Mouse (Mus musculus): ENCODE results near the gene Efcab6. TPM values are rescaled to one million over a fixed set of nuclear protein-coding genes. Genes with fewer than 3 reads are reported as not detected.
"Not testable (repeated sequence)": the region's sequence is repeated elsewhere in the genome, so short reads cannot be mapped to it uniquely, and the experiment has no call there.

Gene Efcab6
- total RNA-seq (2021), result 1 to 10 TPM; 4.5 to 9.4 TPM

DNA sequence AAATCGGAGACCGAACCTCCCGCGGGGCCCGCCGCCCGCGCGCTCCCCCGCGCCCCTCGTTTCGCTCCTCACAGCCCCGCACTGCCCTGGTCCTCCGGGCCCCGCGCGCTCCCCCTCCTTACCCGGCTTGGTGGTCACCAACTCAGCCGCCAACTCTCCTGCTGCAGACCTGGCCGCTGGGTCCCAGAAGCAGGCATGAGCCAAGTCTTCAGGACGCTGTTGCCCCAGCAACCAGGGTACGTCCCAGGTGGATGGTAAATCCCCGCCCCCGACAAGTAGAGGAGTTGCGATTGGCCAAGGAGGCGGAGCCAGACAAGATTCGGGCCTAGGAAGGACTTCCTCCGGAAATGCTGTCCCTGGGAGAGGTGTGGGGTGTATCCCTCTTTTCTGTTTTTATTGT lies at the start of gene Efcab6:
Gene Efcab6 (minus strand): TSS at position 240 of the 400 bp plus-strand sequence.
- peak in 1 of 2 experiments; percentile 24 for DNase-seq (ENCODE audit: extremely low spot score in 1 of 2, low spot score in 1 of 2)

DNA sequence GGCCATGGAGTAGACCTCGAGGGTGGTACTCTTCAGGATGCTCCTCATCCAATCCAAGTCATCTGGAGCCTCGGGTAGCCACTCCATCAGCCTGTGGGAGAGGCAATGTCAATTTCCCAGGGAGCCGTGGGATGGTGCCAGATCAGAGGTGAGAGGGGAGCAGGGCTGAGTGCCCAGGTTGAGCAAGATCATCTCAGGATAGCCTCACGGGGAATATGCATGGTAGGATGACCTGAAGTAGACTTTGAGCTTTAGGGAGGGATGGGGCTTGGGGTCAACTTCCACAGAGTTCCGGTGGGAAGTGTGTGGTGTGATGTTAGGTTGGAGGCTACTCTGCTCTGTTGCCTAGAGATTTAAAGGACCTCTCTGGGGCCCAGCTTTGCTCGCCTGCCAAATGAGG lies 48.7 kb upstream of the Efcab6 start:
- no peak for DNase-seq (ENCODE audit: extremely low spot score in 1 of 2, low spot score in 1 of 2)

DNA sequence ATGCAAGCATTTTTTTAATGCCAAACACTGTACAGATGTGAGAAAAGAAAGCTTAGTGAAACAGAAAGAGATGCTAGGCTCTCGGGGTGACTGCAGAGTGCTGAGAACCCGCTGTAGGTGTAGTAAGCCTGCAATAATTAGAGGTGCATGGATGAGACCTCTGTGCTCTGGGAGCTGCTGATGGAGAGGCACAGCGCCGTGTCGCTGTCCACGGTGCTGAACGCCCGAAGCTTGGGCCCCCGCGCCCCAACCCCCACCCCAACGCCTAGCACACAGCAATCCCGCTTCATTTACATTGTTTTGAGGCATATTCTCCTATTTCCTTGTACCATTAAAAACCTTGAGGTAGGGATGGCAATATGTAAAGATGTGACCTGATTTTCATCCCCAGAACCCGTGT lies 43.7 kb upstream of the Efcab6 start:
- DNase-seq (ENCODE audit: extremely low spot score in 1 of 2, low spot score in 1 of 2), result no peak

GRCm38 (mm10) chr15:84105924-84106500 lies 40.8 kb upstream of the Efcab6 start:
- no peak for DNase-seq (ENCODE audit: extremely low spot score in 1 of 2, low spot score in 1 of 2)

- peak; percentile 57 to 73 for DNase-seq (ENCODE audit: extremely low spot score in 1 of 2, low spot score in 1 of 2)
These were observed 40.1 kb upstream of the Efcab6 start, which contains the start of gene Sult4a1 for GRCm38 (mm10) chr15:84105105-84105923. Gene Sult4a1 (minus strand): TSS chr15:84105754.

- DNase-seq (ENCODE audit: extremely low spot score in 1 of 2, low spot score in 1 of 2), result no peak
These were observed 39.4 kb upstream of the Efcab6 start for GRCm38 (mm10) chr15:84104626-84105025.

DNA sequence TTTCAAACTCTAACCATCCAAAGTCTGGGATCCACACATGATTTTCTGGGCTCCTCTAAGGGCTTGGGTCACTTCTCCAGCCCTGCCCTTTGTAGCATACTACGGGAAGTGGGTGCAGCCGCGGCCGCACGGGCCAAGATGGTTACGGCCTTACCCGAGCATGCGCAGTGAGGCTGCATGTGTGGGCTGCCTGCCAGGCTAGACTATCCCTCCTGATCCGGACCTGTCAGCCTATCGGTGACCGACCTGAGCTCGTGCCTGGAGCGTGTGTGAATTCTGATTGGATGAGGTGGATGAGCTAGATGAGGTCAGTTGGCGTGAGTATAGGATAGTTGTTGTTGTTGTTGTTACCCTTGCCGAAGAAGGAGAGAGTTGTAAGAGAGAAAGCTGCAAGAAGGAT lies 32.4 kb upstream of the Efcab6 start:
- not testable (repeated sequence) for DNase-seq (ENCODE audit: extremely low spot score in 1 of 2, low spot score in 1 of 2)

GRCm38 (mm10) chr15:84096051-84096450 lies 30.9 kb upstream of the Efcab6 start:
- no peak for DNase-seq (ENCODE audit: extremely low spot score in 1 of 2, low spot score in 1 of 2)

DNA sequence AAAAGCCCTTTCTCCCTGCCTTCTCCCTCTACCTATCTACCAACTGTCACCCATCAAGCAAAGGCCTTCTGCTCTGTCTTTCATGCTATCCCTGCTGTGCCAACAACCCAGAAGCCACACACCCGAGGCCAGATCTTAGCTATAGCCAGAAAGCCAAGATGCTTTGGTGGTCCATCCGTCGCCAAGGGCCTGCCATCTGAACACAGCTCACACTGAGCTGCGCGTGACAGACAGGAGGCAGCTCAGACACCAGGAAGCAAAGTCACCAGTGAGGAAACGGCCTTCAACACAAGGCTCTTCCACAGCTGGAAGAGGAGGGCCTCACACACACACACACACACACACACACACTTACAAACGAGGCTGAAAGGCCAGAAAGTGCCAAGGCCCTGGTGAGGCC lies 29.7 kb upstream of the Efcab6 start:
- no peak for DNase-seq (ENCODE audit: extremely low spot score in 1 of 2, low spot score in 1 of 2)

GRCm38 (mm10) chr15:84086775-84087174 lies 21.6 kb upstream of the Efcab6 start:
- DNase-seq (ENCODE audit: extremely low spot score in 1 of 2, low spot score in 1 of 2), result no peak

- DNase-seq (ENCODE audit: extremely low spot score in 1 of 2, low spot score in 1 of 2), result no peak
These were observed 21.2 kb upstream of the Efcab6 start for GRCm38 (mm10) chr15:84086364-84086763.

GRCm38 (mm10) chr15:84080069-84080468 lies 14.9 kb upstream of the Efcab6 start:
- no peak for DNase-seq (ENCODE audit: extremely low spot score in 1 of 2, low spot score in 1 of 2)

- no peak for DNase-seq (ENCODE audit: extremely low spot score in 1 of 2, low spot score in 1 of 2)
These were observed 14.3 kb upstream of the Efcab6 start for GRCm38 (mm10) chr15:84079519-84079918.

DNA sequence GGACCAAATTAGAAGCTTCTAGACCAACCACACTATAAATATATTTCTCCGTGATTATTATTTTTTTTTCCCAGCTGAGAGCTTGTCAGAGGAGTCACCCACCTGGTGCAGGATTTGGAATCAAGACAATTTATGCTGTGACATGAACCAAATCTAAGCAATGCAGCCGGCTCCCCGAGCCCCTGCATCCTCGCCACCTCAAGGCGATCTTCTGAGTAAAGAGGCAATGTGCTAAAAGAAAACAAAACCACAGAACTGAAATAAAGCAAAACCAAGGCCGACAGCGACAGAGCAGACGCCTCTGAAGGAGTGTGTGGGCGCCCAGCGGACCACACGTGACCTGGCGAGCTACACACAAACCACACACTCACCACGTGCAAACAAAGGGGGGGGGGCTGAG lies 13.5 kb upstream of the Efcab6 start:
- no peak for DNase-seq (ENCODE audit: extremely low spot score in 1 of 2, low spot score in 1 of 2)

- DNase-seq (ENCODE audit: extremely low spot score in 1 of 2, low spot score in 1 of 2), result no peak
These were observed 12.0 kb upstream of the Efcab6 start for GRCm38 (mm10) chr15:84077151-84077550.

DNA sequence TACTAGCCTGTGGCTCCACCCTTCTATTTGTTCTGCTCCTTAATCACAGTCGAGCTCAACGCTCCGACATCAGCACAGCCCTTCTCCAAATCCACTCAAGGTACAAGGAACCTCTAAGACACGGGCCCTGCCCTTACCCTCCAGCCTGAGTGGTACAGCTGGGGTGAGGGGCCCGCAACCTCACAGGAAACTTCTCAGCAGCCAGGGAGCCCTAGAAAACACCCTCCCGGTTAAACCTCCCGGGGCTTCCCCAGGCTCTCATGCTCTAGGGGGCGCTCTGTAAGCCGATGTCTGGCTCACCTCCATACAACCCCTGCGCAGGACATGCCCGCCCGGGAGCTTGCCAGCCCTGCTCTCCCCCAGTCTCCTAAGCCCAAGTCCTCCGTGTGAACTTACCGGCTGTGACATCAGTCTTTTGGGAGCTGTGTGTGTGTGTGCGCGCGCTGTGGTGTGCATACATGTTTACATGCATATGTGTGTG lies 9.6 kb upstream of the Efcab6 start:
- DNase-seq (ENCODE audit: extremely low spot score in 1 of 2, low spot score in 1 of 2), result peak in 1 of 2 experiments; percentile 55

GRCm38 (mm10) chr15:84073911-84074704 lies 8.9 kb upstream of the Efcab6 start:
- peak; percentile 74 to 86 for DNase-seq (ENCODE audit: extremely low spot score in 1 of 2, low spot score in 1 of 2)

- no peak for DNase-seq (ENCODE audit: extremely low spot score in 1 of 2, low spot score in 1 of 2)
These were observed 7.9 kb upstream of the Efcab6 start for GRCm38 (mm10) chr15:84073058-84073457.

DNA sequence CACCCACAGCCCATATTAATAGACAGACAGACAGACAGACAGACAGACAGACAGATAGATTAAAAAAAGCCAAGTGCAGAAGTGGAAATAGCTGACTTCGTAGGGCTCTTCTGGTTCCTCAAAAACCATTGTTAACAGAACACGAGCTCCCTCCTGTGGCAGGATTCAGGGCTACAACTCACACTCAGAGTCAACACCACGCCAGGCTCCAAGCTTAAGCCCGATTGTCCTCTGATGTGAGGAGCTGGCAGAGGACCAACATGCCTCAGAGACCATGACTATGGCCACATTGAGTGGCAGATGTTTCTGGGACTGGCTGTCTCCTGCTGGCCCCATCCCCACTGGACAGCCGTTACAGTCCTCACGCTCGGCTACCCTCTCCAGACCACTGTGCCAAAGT lies 7.0 kb upstream of the Efcab6 start:
- peak; percentile 85 to 96 for DNase-seq (ENCODE audit: extremely low spot score in 1 of 2, low spot score in 1 of 2)

DNA sequence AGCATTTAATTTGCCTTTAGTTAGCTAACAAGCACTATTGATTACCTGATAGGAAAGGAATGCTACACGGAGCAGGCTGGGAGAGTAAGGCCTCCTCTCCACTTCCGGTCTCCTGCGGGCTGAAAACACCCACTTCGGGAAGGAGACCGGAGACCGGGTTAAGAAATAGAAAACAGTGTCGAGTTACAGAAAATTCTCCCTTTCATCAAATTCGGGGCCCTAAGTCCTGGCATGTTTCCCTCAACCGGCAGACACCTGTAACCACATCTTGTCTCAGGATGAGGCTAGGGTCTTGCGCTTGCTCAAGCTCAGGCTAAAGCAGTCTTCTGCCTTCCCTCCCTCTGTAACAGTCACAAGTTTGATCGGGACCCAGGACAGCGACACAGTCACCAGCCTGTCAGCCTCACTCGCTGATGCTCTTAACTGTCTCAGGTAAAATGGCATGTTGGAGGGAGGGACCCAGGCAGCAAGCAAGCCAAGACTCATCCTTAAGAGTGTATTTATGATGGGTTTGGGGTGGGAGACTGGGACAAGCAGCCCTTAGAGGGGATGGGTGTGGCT lies 5.0 kb upstream of the Efcab6 start:
- DNase-seq (ENCODE audit: extremely low spot score in 1 of 2, low spot score in 1 of 2), result no peak

All from layer of hippocampus, postnatal 25 days (tissue).